Mouse (Mus musculus): Measurements from ENCODE around the gene Pid1.
"Not testable (repeated sequence)": the region's sequence is repeated elsewhere in the genome, so short reads cannot be mapped to it uniquely, and the experiment has no call there.

Pid1 gene

DNA sequence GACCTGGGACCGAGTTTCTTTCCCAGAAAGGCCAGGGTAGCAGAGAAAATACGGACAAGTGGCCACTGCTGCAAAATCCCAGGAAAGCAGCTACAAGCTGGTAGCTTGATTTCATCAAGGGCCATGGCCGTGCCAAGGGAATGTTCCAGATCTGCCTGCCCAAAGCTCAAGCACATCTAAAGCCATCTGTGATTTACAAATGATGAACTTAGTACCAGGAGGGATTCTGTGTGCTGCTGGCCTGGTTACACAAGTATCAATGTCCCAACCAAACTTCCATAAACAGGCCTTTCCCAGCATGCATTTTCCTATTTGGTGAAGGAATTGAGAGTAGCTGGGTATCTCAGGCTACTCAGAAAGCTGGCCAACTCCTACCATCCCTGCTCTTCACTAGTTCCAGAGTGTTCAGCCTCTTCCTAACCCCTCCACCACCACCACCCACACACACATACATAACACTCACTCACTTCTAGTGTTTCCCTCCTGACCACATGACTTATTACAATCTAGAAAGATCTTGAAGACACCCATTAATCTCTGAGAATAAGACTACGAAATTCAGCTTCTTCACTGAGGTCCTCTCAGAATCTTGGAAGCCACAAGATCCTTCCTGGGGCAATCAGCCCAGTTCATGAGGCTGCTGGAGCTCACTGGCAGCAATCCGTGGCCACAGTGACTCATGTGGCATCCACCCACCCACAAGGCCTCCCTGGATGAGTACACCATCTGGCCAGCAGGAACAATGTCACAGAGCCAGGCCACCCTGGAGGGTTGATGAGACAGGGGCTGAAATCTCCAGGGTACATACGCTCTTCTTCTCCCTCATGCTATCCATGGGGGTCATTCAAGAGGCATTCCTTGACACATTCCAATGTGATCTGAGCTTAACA lies 4.1 kb downstream of the Pid1 start:
- in situ Hi-C loops (cut with MboI, MseI): no loop called here

DNA sequence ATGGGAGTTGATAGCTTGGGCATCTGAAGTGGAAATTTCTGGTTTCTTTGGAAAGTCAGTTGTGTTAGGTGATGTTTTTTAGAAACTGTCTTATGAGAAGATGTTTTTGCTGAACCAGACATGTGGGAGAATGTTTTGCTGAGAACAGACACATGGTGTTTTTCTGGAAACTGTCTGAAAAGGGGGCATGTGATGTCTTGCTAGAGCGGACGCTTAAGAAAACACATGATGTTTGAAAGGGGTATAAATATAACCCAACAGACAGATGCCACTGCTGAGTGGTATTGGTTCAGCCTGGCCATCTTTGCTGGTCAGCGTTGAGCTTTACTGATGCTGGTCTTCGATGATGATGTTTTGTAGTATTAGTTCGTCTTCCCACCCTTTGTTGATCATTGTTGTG lies 6.8 kb downstream of the Pid1 start:
- in situ Hi-C loops (cut with MboI, MseI): no loop called here

DNA sequence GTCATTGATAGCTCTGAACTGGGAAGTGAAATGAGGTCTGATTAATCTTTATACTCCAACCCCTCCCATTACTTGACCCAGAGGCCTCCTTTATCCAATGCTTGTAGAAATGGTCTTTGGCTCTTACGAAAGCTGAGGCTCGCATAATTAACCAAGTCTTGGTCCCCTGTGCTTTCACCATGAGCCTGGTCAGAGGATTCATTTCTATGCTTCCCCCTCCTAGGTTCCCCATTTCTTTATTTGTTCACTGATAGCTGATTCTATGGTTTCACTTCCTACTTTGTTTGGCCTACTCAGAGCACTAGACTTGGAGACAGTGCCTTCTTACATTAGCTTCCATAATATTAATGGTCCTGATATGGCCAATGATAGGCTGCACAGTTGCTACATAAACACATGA lies 13.7 kb downstream of the Pid1 start:
- in situ Hi-C loops (cut with MboI, MseI): no loop called here

DNA sequence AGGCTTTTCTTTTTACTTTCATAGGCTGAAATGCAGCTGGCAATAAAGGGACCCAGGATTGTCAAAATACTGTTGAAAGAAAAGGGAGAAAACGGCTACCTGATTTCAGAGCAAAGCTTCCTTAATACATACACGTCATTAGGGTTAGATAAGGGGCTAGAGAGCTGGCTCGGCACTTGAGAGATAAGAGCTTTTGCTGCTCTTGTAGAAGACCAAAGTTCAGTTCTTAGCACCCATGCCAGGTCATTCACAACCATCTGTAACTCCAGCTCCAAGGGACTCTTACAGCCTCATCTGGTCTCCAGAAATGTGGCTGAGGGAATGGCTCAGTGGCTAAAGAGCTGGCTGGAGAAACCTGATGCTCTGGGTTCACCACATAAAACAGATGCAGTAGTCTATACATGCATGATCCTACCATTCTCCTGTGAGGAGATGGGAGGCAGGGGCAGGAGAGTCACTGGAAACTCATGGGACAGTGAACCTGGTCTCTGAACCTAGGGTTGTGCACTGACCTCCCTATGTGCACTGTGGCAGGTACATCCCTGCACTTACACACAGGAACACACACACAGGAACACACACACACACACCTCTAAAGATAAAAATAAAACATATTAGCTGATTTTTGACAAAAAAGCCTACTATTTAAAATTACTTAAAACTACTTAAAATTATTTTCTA lies 16.0 kb downstream of the Pid1 start:
- in situ Hi-C loops (cut with MboI, MseI): no loop called here

DNA sequence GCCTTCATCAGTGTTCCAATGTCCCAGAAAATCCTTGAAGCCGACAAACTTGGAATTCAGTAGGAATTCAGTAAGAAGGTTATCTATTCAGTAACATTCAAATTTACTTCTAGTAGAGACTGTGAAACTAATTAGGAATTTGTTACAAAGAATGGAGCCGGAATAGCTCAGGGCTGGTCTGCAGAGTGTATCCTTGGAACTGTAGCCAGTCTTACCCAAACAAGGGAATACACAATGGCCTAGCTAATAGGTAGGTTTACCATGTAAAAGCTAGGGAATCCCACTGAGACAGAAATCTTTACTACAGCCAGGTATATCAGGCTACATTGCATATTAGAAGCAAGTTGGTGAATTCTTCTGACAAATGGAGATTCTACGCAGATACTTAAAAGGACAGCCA lies 31.2 kb downstream of the Pid1 start:
- in situ Hi-C loops (cut with MboI, MseI): not testable (repeated sequence)

DNA sequence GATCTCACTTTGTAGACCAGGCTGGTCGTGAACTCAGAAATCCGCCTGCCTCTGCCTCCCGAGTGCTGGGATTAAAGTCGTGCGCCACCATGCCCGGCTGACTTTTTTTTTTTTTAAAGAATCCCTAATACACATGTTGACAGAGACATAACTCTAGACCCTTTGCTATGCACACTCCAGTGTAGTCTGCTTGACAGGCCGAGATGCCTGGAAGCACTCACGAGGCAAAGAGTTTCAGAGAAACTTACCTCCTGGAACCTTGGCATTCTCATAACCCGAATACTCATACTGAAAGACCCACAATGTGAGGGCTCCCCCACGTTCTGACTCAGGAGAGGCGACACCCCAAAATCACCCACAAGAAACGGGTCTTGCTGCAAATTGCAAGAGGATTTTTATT lies 32.1 kb downstream of the Pid1 start:
- in situ Hi-C loops (cut with MboI, MseI): not testable (repeated sequence)

DNA sequence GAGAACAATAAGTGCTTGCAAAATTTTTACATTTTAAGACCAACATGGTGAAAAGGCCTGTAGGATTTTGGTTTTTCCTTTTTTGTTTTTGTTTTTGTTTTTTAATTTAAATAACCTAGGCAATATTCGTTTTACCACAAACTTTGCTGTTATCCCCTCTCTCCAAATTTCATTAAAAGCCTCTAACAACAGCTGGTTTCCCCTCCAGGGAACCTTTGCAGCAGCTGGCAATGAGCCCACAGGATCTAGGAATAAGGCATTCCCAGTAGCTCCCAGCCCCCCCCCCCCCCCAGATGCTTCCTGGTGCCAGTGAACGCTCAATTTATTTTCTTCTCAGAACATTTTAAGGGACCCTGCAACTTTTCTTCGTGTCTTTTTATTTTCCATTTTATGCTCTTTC lies 38.7 kb downstream of the Pid1 start:
- in situ Hi-C loops (cut with MboI, MseI): no loop called here

DNA sequence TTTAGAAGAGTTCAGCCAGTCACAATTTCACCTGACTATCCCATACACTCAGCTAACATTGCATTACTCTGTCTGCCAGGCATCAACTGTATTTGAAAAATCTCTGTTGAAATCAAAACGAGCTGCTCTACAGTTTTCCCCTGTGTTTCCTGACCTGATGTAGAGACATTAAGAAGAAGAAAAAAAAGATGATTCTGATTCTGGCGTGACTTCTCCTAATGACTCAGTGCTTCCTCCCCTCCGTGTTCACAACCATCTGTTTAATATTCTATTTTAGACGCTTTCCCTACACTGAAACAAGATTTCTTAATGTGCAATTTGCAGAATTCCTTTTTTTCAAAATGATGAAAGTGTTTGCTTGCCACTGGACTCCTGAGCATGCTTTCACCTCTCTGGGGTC lies 42.7 kb downstream of the Pid1 start:
- in situ Hi-C loops (cut with MboI, MseI): no loop called here

DNA sequence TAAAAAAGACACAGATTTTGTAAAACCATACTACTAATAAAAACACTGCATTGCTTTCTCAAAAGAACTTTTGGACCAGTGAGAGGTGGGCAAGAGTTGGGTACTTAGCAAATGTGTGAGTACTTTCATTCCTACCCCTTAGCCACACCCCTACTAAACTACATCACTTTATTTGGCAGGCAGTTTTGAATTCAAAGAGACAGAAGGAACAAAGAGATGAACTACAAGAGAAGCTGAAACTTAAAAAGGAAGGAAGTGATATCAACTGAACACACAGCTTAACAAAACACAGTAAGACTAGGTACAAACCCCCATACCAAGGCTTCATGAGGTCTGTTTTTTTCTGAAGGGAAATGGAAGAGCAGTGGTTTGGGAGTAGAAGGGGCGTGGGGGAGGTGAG lies 45.4 kb downstream of the Pid1 start:
- in situ Hi-C loops (cut with MboI, MseI): no loop called here

DNA sequence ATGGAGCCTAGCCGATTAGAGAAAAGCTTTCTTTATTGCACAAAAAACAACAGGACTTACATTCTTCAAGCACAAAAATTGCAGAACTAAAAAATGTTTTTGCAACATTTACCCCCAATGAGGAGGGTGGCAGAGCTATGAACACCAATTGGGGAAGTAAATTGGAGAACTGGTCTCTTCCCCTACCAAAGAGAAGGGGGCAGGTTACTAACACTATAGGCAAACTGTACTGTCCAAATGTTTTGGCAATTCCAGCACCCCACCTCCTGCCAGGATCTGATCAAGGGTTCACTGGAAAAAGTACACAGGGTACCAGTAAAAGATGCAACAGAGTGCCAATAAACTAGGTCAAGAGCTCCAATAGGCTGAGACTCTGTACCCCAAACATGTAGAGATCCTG lies 46.2 kb downstream of the Pid1 start:
- in situ Hi-C loops (cut with MboI, MseI): no loop called here

DNA sequence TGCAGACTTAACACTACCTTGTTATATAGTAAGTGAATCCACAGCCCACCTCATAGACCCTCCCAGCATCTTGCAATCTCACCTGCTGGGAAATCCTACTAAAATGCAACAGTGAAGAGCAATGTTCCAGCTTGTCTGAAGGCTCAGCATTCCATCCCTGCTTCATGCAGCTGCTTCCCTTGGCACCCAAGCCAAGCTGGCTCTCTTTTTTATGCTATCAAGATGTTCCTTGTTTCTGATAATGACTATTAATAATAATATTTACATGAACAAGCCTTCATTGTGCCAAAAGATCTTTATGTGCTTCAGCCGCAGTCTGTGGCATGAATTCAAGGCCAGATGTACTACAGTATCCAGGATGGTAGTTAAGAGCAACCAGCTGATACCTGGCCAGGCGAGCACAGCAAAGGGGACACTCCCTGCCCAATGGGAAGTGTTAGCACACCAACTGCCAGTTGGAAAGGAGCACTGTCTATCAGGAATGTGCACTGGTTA lies 54.0 kb downstream of the Pid1 start:
- in situ Hi-C loops (cut with MboI, MseI): loop anchor here (10.0 kb wide), 2 partner anchors 345 to 555 kb away; no protein-coding TSS in a partner anchor

DNA sequence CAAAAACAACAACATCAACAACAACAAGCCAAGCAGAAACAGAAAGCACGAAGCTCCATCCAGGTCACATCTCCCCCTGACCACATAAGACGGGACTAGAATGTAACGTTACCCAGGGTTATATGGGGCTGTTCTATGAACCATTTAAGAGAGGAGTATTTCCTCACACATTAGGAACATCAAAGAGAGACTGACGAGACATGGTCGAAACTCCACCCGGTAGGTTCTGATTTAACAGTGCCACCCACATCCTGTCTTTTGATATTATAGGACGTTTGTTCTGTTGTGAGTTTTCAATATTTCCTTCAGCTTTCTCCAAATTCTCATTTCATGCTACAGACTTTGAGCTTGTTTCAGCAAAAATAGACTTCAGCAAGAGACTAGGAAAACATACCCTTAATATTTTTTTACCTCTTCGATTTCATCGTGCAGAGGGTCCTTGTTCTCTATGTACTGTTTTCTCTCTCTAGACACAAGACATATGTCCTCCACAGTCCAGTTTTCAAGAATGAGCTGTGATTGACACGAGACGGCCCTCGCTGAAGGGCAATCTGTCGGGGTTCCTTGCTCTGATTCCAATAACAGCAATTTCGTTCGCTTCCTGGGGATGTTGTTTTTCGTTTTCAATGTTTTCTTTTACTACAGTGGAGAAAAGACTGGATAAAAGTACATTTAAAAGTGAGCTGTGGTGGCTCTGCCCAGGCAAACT lies 58.1 kb downstream of the Pid1 start:
- in situ Hi-C loops (cut with MboI, MseI): loop anchor here (10.0 kb wide), 2 partner anchors 341 to 551 kb away; no protein-coding TSS in a partner anchor

DNA sequence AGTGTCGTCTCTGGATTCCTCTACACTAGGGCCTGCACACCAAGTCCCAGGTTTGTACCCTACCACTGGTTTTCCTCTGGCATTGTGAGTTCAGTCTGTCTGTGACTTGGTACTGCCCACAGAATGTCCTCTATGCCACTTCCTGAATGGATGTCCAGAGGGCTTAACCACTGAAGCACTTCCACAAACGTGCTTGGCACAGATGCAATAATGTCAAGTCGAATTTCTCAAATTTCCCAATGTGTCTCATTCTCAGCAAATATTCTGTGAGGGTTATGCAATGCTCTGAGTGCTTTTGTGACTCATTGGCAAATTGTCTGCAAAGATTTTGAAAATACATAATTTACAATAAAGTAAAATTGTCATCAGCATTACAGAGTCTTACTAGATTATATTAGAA lies 61.2 kb downstream of the Pid1 start:
- in situ Hi-C loops (cut with MboI, MseI): loop anchor here (10.0 kb wide), 2 partner anchors 338 to 548 kb away; no protein-coding TSS in a partner anchor

DNA sequence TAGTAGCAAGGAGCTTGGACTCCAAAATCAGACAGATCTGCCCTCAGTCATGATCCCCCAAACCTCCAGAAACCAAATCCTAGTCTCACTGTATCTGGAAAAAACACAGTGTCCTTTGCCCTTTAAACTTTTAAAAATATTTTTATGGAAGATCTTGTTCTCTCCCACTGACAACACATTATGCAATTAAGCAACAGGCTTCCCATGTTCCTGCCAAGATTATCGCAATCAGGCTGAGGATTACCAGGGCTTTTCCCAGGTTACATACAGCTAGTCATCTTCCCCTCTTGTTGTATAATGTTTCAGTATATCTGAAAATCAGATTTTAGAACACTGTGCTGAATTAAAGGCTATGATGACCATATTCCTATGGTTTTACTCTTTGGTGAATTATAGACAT lies 64.3 kb downstream of the Pid1 start:
- in situ Hi-C loops (cut with MboI, MseI): loop anchor here (10.0 kb wide), 2 partner anchors 335 to 545 kb away; no protein-coding TSS in a partner anchor

DNA sequence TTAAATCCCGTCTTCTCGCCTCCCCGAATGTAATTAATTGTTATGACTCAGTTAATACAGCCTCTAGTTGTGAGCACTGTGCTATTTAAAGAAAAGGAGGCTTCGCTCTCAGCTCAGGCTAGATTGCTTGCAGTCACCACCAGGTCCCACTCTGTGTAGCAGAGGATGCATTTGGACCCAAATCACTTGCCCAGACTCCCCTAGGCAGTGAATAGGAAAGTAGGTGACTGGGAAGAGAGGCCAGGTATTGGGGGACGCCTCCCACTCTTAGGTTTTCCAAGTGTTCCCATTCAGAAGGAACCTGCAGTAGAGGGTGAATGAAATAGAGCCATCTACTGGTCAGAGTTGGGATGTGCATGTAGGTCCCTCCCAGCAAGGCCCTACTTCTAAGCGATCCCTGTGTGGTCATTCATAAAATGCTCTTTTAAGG lies 77.3 kb downstream of the Pid1 start:
- in situ Hi-C loops (cut with MboI, MseI): no loop called here

DNA sequence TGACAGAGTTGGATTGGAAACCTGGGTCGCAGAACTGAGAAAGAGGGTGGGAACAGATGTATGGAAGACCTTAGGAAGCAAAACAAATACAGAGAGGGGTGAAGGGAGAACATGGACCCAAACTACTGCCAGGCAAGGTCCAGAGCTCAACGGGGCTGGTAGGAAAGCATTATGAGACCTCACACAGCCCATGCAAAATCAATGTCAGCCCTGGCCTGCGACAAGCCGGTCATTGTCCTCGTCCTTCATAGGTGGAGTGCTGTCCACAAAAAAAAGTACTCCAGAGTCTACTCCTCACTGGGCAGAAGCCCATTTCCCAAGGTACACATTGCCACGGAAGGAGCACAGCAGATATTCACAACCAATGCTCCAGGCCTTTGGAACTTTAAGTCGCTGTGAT lies 78.4 kb downstream of the Pid1 start:
- in situ Hi-C loops (cut with MboI, MseI): no loop called here

DNA sequence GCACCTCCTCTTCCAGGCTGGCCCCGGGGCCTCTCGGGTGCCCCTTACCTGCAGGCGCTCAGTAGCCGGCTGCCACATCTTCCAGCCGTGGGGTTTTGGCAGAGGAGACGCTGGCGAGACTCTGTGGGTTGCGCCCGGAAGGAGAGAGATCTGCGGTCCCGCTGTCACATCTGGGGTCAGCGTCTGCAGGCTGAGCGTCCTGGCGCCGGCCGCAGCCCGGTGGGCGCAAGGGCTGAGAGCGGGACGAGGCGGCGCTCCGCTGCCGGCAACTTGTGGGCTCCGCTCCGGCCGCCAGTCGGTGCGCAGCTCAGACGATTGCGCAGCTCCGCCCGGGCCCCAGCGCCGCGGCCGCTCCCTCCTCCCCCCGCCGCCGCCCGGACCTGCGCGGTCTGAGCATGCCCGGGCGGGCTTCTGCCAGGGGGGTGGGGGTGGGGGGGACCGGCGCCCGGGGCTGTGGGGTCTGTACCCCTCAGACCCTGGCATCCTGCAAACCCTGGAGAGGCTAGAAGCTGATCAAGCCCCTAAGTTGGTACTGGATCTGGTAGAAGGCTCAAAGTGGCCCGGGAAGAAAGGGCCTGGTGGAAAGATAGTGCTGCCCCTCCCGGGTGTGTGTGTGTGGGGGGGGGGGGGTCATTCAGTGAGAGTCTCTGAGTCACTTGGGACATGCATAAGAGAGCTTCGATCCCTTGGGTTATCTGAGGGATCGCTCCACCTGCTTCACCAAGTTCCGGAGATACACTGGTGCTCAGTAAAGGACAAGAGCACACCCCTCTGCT lies 79.5 kb downstream of the Pid1 start:
- in situ Hi-C loops (cut with MboI, MseI): no loop called here

DNA sequence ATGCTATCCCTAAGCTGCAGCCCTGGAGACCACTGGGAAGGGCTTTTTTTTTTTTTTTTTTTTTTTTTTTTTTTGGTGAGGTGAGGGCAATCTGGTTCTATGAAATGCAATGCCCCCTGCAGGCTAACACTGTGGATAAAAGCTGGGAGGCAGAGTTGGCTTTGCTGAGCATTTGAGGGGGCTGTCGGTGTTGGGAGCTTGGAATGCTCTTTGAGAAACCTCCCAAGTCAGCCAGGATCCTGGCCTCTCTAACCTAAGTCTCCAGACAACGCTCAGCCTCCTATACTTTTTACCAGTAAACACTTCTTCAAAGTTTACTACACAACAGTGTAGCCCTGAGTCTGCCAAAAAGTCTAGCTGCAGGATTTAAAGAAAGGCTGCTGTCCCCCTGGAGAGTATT lies 80.9 kb downstream of the Pid1 start:
- in situ Hi-C loops (cut with MboI, MseI): no loop called here

DNA sequence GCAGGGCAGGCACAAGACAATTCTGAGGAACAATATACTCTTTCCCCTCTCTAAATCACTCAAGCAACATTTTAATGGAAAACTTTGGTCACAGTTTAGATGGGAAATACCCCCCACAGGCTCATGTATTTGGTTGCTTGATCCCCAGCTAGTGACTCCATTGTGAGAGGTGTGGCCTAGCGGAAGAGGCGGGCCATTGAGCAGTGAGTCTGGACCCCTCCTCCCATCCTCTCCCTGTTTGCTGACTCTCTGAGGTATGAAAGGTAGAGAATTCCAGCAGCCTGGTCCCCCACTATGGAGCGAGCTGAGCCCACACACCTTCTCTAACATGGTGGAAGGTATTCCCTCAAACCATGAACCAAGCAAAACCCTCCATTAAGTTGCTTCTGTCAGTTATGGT lies 83.8 kb downstream of the Pid1 start:
- in situ Hi-C loops (cut with MboI, MseI): no loop called here

DNA sequence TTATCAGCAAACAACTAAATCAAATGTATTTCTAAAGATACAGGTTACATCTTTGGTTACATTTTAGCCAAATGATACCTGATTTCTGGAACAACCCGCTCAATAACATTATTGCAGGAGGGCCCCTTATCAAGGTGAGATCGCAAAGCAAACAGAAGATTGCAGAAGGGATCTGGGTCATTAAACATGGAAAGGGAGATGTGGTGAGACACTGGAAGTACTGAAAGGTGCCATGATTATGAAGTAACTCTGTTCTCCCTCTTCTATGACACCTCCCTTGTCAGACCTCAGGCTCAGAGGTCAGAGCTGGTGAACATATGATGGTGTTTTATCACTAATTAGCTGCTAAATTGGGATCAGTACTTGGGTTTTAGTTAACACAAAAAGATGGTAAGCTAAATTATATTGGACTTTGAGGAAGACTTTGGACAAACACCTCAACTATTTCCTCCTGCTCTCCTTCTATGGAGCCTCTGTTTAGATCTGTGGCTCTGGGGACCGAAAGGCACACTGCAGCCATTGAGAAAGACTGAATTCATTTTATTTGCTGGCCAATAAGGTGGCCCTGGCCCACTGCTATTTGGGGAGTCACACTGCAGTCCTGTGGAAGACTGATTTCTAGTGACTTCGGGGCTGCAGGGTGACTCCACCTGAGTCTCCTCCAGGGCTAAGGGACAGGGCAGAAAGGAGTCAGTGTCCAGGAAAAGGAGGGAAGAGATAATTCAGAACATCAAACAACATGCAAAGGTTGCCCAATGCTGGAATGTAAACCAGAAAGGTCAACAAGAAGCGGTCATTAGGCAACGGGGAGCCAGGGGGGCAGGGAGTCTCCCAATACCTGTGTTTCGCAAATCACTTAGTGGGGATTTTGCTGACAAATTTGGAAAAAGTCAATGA lies 85.4 kb downstream of the Pid1 start:
- in situ Hi-C loops (cut with MboI, MseI): no loop called here

Measured in T-helper 2 cell (primary cell).